Mouse (Mus musculus): ENCODE data around the gene Adamts6. TPM values are rescaled to one million over a fixed set of nuclear protein-coding genes. Genes with fewer than 3 reads are reported as not detected.

The Adamts6 gene
- polyA plus RNA-seq, 1 experiment from 2014 or later: 2.6 TPM

DNA sequence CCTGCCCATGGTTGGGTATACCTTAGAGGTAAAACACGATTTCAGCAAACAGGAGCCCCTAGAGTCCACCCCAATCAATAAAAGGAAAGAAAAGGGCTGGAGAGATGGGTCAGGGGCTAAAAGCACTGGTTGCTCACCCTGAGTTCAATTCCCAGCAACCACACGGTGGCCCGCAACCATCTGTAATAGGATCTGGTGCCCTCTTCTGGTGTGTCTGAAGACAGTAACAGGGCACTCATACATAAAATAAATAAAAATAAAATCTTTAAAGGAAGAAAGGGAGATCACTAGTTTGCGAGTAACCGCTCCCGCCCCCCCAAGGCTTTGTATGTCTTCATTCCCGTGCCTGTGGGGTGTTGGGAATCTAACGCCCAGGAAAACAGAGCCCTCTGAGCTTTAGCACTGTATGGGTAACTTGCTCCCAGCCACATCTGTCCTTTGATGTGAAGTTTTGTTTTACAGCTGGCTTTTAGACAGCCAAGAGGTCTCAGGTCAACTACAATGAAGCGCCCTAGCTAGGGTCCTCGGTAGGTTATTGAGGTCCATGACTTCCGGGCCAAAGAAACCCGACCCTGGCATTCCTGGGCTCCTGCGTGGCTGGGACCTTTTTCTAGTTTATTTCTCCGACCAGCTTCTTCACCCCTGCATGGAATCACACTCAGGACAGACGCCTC is 230.1 kb downstream of the Adamts6 start:
- H3K36me3 ChIP-seq (ENCODE audit: control insufficient read depth, insufficient read depth, low read length): no peaks in the 10 kb centered on the region
- peak; percentile 60 for ATAC-seq (ENCODE audit: insufficient read depth, low FRiP score, low TSS enrichment)
- DNase-seq (ENCODE audit: low spot score): no peak
- peak overlapping the region; percentile 48 for H3K4me2 ChIP-seq (ENCODE audit: low read depth)
- H3K4me1 ChIP-seq (ENCODE audit: control insufficient read depth, insufficient read depth, low read length): no peaks in the 10 kb centered on the region; the same call in 1 of the 2 replicates
- no peaks in the 10 kb centered on the region for H3K9me3 ChIP-seq (ENCODE audit: control insufficient read depth, low read length)
- H3K27ac ChIP-seq (ENCODE audit: low read depth, low read length): peak overlapping the region; percentile 91
- H3K27me3 ChIP-seq (ENCODE audit: control insufficient read depth, insufficient read depth, low read length): no peaks in the 10 kb centered on the region
- peak overlapping the region; percentile 63 for H3K9ac ChIP-seq (ENCODE audit: low read length)
- 39% methylated on average over 15 of the region's 15 CpGs for WGBS
- peak overlapping the region; percentile 23; the same call in 1 of the 2 replicates for H3K4me3 ChIP-seq (ENCODE audit: low read depth, low read length)

DNA sequence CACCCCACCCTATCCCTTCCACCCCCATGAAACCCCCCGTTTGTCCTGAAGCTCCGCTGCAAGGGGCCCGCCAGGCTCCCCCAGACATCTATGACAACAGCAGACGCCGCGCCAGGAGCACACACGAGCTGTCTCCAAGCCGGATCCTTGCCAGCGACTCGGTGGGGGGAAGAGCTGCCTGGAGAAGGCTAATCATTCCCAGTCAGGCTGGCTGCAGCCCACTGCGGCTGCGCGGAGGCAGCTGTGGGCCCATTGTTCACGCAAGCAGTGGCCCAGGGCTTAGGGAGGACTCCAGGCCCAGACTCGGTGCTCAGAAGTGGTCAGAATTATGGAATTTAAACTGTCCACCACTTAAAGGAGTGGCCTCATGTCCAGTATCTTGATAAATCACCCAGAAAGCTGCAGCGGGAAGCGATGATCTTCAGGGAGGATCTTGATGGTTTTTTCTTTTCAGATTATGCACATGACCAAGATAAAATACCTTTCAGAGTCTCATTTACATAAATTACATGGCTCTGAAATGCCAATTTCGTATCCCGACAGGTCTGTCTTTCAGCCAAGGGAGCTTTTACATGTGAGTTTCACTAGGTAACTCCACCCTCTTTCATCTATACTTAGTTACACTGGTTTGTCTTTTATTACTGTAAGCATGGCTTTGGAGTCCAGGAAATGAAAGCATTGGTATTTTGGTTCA is 230.8 kb downstream of the Adamts6 start:
- Histone ChIP-seq H3K4me3 (ENCODE audit: low read depth, low read length) (peak overlapping the region; percentile 23; the same call in 1 of the 2 replicates), H3K27me3 (ENCODE audit: control insufficient read depth, insufficient read depth, low read length) (no peaks in the 10 kb centered on the region), H3K9me3 (ENCODE audit: control insufficient read depth, low read length) (no peaks in the 10 kb centered on the region), H3K4me1 (ENCODE audit: control insufficient read depth, insufficient read depth, low read length) (no peaks in the 10 kb centered on the region; the same call in 1 of the 2 replicates), H3K4me2 (ENCODE audit: low read depth) (peak overlapping the region; percentile 48), H3K27ac (ENCODE audit: low read depth, low read length) (peak overlapping the region; percentile 91), H3K36me3 (ENCODE audit: control insufficient read depth, insufficient read depth, low read length) (no peaks in the 10 kb centered on the region), H3K9ac (ENCODE audit: low read length) (peak overlapping the region; percentile 63)
- WGBS: 7% methylated on average over 19 of the region's 19 CpGs
- DNase-seq (ENCODE audit: low spot score) (peak; percentile 95), ATAC-seq (ENCODE audit: insufficient read depth, low FRiP score, low TSS enrichment) (peak; percentile 97)

DNA sequence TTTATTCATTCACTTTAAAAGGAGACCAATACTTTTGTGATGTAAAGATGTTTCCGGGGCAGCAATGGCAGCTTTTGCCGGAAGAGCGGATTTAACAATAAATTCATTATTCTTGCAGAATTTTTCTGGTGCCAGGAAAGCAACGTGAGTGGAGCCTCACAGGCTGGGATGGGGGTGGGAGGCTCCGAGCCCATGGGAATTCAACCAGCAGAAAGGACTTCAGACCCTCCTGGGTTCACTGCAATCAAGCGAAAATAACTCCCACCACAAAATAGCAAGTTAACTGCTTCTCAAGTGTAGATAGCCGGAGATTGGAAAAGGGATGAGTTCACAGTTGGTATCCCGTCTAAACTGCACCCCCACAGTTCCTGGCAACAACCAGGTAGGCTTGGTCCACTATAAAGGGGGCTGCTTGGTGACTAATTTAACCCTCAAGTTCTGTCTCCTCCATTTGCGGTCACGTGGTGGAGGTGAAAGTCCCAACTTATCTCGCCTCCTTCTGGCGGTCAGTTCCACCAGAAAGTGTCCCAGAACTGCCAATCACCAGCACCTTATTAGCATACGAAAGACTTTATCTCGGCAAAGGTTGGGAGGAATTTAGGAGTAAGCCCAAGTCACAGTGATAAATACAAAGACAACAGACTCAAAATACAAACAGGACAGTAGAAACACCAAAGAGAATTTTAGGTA is 231.5 kb downstream of the Adamts6 start:
- Histone ChIP-seq H3K27ac (ENCODE audit: low read depth, low read length) (peak overlapping the region; percentile 91), H3K4me1 (ENCODE audit: control insufficient read depth, insufficient read depth, low read length) (no peaks in the 10 kb centered on the region; the same call in 1 of the 2 replicates), H3K4me3 (ENCODE audit: low read depth, low read length) (no peak overlapping the region), H3K9me3 (ENCODE audit: control insufficient read depth, low read length) (no peaks in the 10 kb centered on the region), H3K27me3 (ENCODE audit: control insufficient read depth, insufficient read depth, low read length) (no peaks in the 10 kb centered on the region), H3K9ac (ENCODE audit: low read length) (no peak overlapping the region; the same call in 1 of the 2 replicates), H3K4me2 (ENCODE audit: low read depth) (no peak overlapping the region; the same call in 1 of the 2 replicates), H3K36me3 (ENCODE audit: control insufficient read depth, insufficient read depth, low read length) (no peaks in the 10 kb centered on the region)
- WGBS: 59% methylated on average over 14 of the region's 14 CpGs
- DNase-seq (ENCODE audit: low spot score): no peak
- peak; percentile 18; the same call in 1 of the 2 replicates for ATAC-seq (ENCODE audit: insufficient read depth, low FRiP score, low TSS enrichment)

DNA sequence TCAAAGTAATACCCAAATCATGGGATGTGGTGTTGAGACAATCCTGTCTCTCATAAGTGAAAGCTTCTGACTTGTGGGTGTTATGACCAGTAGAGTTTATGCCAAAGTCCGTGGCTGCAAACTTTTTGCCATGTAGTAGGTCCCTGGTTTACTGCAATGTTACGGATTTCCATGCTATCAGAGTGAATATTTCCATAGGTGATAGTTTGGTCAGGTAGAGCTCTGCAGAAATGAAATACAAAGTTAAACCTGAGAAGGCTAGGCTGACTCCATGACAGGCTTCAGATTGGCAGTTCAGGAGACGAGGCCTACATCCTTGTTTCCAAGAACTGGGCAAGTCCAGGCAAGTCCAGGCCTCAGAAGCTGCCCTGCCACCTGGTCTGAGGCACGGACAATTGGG is 232.3 kb downstream of the Adamts6 start:
- no peaks in the 10 kb centered on the region for H3K36me3 ChIP-seq (ENCODE audit: control insufficient read depth, insufficient read depth, low read length)
- H3K4me3 ChIP-seq (ENCODE audit: low read depth, low read length): no peak overlapping the region
- H3K27ac ChIP-seq (ENCODE audit: low read depth, low read length): no peak overlapping the region
- H3K9me3 ChIP-seq (ENCODE audit: control insufficient read depth, low read length): no peaks in the 10 kb centered on the region
- DNase-seq (ENCODE audit: low spot score) (no peak), ATAC-seq (ENCODE audit: insufficient read depth, low FRiP score, low TSS enrichment) (no peak)
- WGBS: 91% methylated on average over 4 of the region's 4 CpGs
- H3K4me2 ChIP-seq (ENCODE audit: low read depth): no peak overlapping the region
- no peak overlapping the region for H3K9ac ChIP-seq (ENCODE audit: low read length)
- no peaks in the 10 kb centered on the region; the same call in 1 of the 2 replicates for H3K4me1 ChIP-seq (ENCODE audit: control insufficient read depth, insufficient read depth, low read length)
- H3K27me3 ChIP-seq (ENCODE audit: control insufficient read depth, insufficient read depth, low read length): no peaks in the 10 kb centered on the region

DNA sequence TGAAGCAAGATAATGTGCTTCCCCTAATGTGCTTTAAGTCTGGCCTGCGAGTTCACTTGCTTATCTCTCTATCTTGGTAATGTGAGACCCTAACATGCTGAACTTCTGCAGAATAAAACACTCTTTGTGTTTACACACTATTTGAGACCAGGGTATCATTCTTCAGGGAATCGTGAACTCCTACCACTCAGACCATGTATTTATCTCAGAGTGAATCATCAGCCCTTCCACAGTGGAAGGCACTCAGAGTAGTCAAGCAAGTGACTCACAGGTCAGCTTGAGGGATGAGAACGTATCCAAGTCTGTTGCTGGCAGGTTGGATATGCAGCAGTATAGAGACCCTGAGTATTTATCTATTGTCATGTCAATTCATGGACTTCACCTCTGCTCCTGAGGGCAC is 232.8 kb downstream of the Adamts6 start:
- no peaks in the 10 kb centered on the region; the same call in 1 of the 2 replicates for H3K4me1 ChIP-seq (ENCODE audit: control insufficient read depth, insufficient read depth, low read length)
- no peak overlapping the region for H3K27ac ChIP-seq (ENCODE audit: low read depth, low read length)
- no peaks in the 10 kb centered on the region for H3K27me3 ChIP-seq (ENCODE audit: control insufficient read depth, insufficient read depth, low read length)
- 84% methylated on average over 3 of the region's 3 CpGs for WGBS
- DNase-seq (ENCODE audit: low spot score) (no peak), ATAC-seq (ENCODE audit: insufficient read depth, low FRiP score, low TSS enrichment) (no peak)
- H3K4me3 ChIP-seq (ENCODE audit: low read depth, low read length): no peak overlapping the region
- no peaks in the 10 kb centered on the region for H3K36me3 ChIP-seq (ENCODE audit: control insufficient read depth, insufficient read depth, low read length)
- H3K4me2 ChIP-seq (ENCODE audit: low read depth): no peak overlapping the region
- H3K9me3 ChIP-seq (ENCODE audit: control insufficient read depth, low read length): no peaks in the 10 kb centered on the region
- no peak overlapping the region for H3K9ac ChIP-seq (ENCODE audit: low read length)

DNA sequence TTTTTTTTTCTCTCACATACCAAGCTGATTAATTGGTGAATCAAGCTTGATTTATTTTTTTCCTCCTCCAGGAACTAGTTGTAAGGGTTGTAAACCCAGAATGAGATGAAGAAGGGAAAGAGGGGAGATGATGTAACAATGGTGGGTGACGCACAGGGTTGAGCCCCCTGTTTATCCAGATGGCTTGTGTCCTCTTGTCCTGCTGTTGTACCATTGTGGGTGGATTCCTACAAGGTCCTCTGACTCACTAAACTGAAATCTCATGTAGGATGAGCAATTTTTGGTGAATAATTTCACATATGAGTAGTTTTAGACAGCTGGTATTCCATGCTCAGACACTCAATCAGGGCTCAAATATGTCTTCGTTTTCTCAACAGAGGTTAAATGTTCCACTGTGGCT is 233.9 kb downstream of the Adamts6 start:
- 95% methylated on average over 2 of the region's 2 CpGs for WGBS
- Histone ChIP-seq H3K27ac (ENCODE audit: low read depth, low read length) (no peak overlapping the region), H3K4me3 (ENCODE audit: low read depth, low read length) (no peak overlapping the region), H3K27me3 (ENCODE audit: control insufficient read depth, insufficient read depth, low read length) (no peaks in the 10 kb centered on the region), H3K36me3 (ENCODE audit: control insufficient read depth, insufficient read depth, low read length) (no peaks in the 10 kb centered on the region), H3K4me2 (ENCODE audit: low read depth) (no peak overlapping the region), H3K9me3 (ENCODE audit: control insufficient read depth, low read length) (no peaks in the 10 kb centered on the region), H3K4me1 (ENCODE audit: control insufficient read depth, insufficient read depth, low read length) (no peaks in the 10 kb centered on the region; the same call in 1 of the 2 replicates), H3K9ac (ENCODE audit: low read length) (no peak overlapping the region)
- DNase-seq (ENCODE audit: low spot score) (no peak), ATAC-seq (ENCODE audit: insufficient read depth, low FRiP score, low TSS enrichment) (no peak)

DNA sequence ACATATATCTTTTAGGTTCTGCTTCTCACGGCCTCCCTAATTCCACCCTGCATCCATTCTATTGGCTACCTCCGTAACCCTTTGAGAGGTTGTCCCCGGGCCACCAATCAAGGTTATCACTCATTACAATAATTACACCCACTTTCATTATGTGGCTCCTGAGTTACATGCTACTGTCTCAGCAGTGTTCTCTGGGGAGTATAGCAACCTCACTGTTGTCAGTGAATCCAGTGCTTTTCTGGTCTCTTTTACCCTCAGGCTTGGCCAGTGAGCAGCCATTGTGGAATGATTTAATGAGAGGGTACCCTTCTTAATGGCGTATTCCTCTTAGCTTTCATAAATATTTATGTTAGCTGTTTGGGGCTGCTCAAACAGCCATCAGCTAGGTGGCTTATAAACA is 238.0 kb downstream of the Adamts6 start:
- WGBS: 76% methylated on average over 4 of the region's 4 CpGs
- DNase-seq (ENCODE audit: low spot score): no peak
- Histone ChIP-seq H3K27ac (ENCODE audit: low read depth, low read length) (no peak overlapping the region), H3K4me3 (ENCODE audit: low read depth, low read length) (no peak overlapping the region), H3K4me1 (ENCODE audit: control insufficient read depth, insufficient read depth, low read length) (no peaks in the 10 kb centered on the region), H3K36me3 (ENCODE audit: control insufficient read depth, insufficient read depth, low read length) (no peaks in the 10 kb centered on the region), H3K27me3 (ENCODE audit: control insufficient read depth, insufficient read depth, low read length) (no peaks in the 10 kb centered on the region), H3K9me3 (ENCODE audit: control insufficient read depth, low read length) (no peaks in the 10 kb centered on the region), H3K4me2 (ENCODE audit: low read depth) (no peak overlapping the region), H3K9ac (ENCODE audit: low read length) (no peak overlapping the region)
- ATAC-seq (ENCODE audit: insufficient read depth, low FRiP score, low TSS enrichment): peak; percentile 40; the same call in 1 of the 2 replicates

DNA sequence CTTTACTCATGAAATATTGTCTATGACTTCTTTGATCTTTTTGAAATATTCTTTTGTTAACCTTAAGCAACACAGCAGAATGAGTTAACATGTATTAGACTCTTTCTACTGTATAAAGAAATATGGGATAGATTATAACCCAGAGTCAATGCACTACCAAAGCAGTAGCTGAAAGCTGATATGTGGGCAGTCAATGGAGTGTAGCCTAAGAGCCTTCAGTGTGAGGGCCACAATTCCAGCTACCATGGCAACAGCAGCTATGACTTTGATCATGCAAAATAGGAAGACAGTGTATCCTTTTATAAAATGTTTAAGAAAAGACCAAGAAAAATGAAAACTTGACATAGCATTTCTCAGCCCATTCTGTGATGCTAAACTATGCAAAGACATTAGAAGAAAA is 241.6 kb downstream of the Adamts6 start:
- Histone ChIP-seq H3K4me3 (ENCODE audit: low read depth, low read length) (no peak overlapping the region), H3K36me3 (ENCODE audit: control insufficient read depth, insufficient read depth, low read length) (no peaks in the 10 kb centered on the region), H3K4me2 (ENCODE audit: low read depth) (no peak overlapping the region), H3K27me3 (ENCODE audit: control insufficient read depth, insufficient read depth, low read length) (no peaks in the 10 kb centered on the region), H3K4me1 (ENCODE audit: control insufficient read depth, insufficient read depth, low read length) (no peaks in the 10 kb centered on the region), H3K9ac (ENCODE audit: low read length) (no peak overlapping the region), H3K27ac (ENCODE audit: low read depth, low read length) (no peak overlapping the region), H3K9me3 (ENCODE audit: control insufficient read depth, low read length) (no peaks in the 10 kb centered on the region)
- DNase-seq (ENCODE audit: low spot score): no peak
- ATAC-seq (ENCODE audit: insufficient read depth, low FRiP score, low TSS enrichment): no peak
